Mouse (Mus musculus): ENCODE measurements around the gene Pikfyve.

The Pikfyve gene

GRCm38 (mm10) chr1:65186287-65187073, at the start of gene Pikfyve, which contains the start of gene Idh1:
Gene Pikfyve, plus strand, starts transcription at chr1:65186683.
Gene Idh1, minus strand, starts transcription at chr1:65186500.
- peak; percentile 93 for DNase-seq (ENCODE audit: low spot score)

DNA sequence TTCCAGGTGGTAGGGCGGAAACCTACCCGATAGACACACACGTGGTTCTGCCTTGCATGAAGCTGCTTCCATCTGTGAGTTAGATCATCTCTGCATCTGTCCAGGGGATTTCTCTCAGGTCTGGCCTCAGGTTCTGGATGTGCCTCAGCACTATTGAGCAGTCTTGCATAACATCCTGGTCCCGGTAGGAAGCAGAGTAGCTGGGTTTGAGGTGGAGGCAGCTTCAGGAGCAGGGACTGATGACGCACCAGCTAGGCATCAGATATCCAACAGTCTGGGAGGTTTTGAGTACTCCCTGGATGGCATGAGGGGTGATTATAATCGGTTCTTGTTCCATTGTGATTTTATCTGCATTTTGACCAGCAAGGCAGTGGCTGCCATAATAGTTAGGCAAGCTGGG, 48.9 kb upstream of the Pikfyve start:
- DNase-seq (ENCODE audit: low spot score) = no peak

- DNase-seq (ENCODE audit: low spot score) = no peak
Observed at GRCm38 (mm10) chr1:65144783-65145182, 41.7 kb upstream of the Pikfyve start.

DNA sequence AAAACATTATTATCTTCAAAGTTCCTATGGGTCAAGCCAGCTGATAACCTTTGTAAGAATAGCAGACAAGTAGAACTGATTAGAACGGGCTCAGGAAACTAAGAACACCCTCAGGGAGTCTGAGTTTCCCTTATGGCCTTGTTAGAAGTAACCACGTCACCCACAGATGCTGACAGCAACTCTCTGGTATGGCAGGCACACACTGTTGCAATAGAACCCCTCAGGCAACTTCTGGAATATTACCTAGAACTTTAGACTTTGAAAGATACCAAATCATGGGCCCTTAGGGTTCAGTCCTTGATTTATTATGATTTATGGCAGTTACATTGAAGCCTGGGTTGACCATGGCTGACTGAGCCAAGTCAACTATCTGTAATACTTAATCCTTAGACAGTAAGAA, 39.9 kb upstream of the Pikfyve start:
- DNase-seq (ENCODE audit: low spot score) = no peak

DNA sequence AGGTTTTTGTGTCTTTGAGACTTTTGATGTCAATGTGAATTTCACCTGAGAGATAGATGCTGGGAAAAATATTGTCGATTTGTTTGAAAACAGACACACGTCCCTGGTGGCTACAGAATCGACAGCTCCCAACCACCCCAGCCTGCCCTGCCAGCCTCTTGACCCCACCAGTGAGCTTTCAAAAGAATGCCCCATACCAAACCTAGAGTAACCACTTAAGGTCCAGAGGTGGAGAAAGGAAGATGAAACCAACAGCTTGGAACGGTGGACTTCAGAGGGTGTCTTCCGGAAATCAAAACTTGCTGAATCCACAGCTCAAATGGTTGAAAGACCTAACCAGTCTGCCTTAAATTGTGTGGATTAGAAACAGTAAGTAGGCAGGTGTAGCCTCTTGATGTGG, 39.2 kb upstream of the Pikfyve start:
- no peak for DNase-seq (ENCODE audit: low spot score)

DNA sequence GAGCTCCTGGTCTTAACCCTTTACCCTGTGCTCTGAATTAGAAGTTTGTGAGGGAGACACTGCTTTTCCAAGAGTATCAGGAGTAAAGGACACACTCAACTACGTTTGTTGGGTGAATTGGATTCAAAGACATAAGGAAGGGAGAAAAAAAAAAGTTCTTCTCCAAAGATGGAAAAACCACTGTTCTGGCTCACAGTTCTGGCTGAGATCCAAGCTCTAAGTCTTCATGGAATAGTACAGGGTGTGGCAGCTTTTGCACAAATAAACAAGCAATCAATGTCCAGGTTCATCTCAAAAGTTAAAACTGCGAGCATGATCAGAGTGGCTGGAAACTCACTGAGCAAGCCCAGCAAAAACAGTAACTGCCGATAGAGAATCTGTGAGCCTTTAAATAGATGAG, 38.5 kb upstream of the Pikfyve start:
- DNase-seq (ENCODE audit: low spot score) = no peak

GRCm38 (mm10) chr1:65154814-65155213, 31.7 kb upstream of the Pikfyve start:
- DNase-seq (ENCODE audit: low spot score) = peak; percentile 31

- no peak for DNase-seq (ENCODE audit: low spot score)
Observed at GRCm38 (mm10) chr1:65156111-65156510, 30.4 kb upstream of the Pikfyve start.

DNA sequence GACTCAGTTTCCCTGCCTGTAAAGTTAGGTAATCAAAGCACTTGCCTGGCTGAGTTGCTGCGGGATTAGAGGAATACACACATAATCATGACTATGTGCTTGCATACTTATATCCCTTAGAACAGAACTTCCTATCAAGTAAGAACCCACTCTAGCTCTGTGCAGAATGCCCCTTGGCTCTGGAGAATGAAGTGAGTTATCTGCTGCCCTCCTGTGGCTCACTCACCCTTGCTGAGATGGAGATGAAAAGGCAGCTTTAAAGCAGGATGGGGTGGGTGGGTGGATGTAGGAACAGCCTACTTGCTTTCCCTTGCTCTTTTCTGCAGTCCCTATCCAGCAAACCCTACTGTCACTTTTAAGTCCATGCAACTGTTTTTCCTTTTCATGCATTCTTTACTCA, 24.3 kb upstream of the Pikfyve start:
- no peak for DNase-seq (ENCODE audit: low spot score)

DNA sequence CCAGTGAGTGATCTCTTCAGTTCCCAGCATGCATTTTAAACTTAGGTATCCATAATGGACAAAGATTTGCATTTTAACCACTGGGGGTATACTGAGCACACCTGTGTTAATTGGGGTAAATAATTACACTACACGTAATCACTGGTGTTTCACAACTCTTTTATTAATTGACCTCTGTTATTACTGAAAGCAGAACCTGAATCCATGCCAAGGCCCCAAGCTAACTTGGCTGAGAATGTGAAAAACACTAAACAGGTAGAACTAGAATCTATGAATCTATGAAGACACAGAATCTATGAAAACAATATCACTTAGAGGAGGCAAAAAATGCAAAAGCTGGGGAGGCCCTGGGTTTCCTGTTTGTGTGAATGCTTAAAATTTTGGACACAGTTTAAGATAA, 19.0 kb upstream of the Pikfyve start:
- DNase-seq (ENCODE audit: low spot score) = no peak

- DNase-seq (ENCODE audit: low spot score) = no peak
Observed at GRCm38 (mm10) chr1:65169536-65169935, 16.9 kb upstream of the Pikfyve start.

GRCm38 (mm10) chr1:65169947-65170346, 16.5 kb upstream of the Pikfyve start:
- DNase-seq (ENCODE audit: low spot score) = no peak

DNA sequence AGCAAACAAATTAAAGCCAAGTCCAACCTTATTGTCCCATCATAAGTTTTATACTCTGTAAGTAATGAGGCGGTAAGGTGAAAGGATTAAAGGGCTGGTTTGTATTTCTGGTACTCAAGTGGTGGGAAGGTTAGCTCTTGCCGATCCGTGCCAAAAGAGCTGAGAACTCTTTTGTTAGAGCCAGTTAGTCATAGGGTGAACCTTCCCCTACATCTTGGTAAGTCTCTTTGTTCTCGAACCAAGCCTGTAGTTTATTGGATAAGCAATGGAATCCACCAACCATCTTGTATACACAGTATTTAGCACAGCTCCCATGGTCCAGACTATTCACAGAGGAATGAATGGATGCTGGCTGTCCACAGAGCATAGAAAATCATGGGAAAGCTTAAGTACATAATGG, 14.9 kb upstream of the Pikfyve start:
- DNase-seq (ENCODE audit: low spot score) = no peak

DNA sequence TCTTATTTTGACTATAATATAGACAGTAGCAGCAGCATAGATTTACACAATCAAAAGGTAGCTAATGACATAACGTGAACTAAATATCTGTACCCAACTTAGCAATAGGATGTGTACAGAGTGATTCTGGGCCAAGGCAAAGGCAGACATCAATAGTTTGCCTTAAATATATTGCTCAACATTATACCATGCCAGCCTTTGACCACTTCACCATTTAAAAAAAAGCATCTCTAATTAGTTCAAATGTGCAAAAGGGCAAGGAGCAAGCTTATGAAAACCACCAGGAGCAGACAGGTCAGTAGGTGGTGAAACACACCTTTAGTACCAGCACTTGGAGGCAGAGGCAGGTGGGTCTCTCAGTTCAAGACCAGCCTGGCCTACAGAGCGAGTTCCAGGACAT, 12.8 kb upstream of the Pikfyve start:
- no peak for DNase-seq (ENCODE audit: low spot score)

DNA sequence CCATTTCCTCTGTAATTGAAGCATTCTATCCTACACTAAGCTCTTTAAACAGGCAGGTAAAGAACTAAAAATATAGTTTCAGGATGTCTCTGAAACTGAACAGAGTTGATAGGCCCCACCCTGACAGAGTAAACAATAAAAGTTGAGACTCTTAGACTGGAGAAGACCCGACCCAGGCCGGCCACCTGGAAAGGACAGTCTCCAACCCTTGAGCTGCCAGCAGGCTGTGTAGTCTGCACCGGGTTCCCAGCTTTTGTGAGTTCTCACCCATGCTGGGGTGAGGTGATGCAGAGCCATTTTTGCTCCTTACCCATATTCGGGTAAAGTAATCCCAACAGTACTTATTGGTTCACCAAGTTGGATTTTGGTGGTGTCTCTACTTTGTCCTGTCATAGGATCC, 10.3 kb upstream of the Pikfyve start:
- DNase-seq (ENCODE audit: low spot score) = no peak

- DNase-seq (ENCODE audit: low spot score) = no peak
Observed at GRCm38 (mm10) chr1:65176912-65177311, 9.6 kb upstream of the Pikfyve start.

GRCm38 (mm10) chr1:65177452-65177851, 9.0 kb upstream of the Pikfyve start:
- DNase-seq (ENCODE audit: low spot score) = no peak

- peak; percentile 96 for DNase-seq (ENCODE audit: low spot score)
Observed at GRCm38 (mm10) chr1:65178126-65178901, 8.2 kb upstream of the Pikfyve start.

GRCm38 (mm10) chr1:65178902-65179432, 7.5 kb upstream of the Pikfyve start:
- peak; percentile 97 for DNase-seq (ENCODE audit: low spot score)

DNA sequence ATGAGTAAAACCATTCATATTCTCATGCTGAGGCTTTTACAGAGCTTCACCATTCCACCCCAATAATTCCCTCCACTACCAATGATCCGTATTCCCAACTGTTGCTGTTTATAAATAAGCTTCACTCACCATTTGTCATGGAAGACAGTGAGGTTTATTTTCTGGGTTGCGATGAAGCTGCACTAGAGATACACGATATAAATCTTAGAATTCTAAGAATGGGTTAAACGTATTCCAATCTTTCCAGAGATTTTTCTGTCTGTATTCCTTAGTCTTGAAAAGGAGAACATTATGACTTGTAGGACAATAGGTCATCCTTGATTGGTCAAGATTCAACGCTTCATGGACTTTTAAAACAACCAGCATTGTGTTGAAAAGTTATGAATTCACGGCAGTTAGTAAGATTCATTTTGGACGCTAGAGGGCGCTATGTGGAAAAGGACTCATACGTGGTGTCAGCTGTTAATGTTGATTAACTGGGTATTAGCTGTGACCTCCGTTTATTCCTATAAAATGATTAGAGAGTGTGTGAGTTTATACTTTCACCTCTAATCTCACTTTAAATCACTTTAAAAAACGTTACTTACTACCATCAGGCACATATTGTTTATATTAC, 6.7 kb upstream of the Pikfyve start:
- DNase-seq (ENCODE audit: low spot score) = no peak

- no peak for DNase-seq (ENCODE audit: low spot score)
Observed at GRCm38 (mm10) chr1:65181459-65181858, 5.0 kb upstream of the Pikfyve start.

DNA sequence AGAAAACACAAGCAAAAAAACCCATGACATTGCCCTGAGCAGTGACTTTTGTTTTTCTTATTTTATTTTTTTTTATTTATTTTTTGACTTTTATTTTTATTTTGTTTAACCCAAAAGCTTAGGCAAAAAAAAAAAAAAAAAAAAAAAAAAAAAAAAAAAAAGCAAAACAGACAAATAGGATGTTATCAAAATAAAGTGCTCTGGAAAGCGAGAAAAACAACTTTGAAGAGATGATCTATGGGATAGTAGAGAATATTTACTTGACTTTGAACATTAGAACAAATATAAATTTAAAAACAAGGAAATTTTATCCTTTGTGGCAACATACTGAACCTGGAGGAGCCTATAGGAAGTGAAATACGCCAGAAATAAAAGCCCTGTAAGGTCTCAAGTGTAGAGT, 2.5 kb upstream of the Pikfyve start:
- no peak for DNase-seq (ENCODE audit: low spot score)

GRCm38 (mm10) chr1:65185011-65185410, 1.5 kb upstream of the Pikfyve start:
- no peak for DNase-seq (ENCODE audit: low spot score)

All from ovary, adult 18-20 months (tissue).